Mouse (Mus musculus): ENCODE results near the gene Tmcc1. TPM values are rescaled to one million over a fixed set of nuclear protein-coding genes. Genes with fewer than 3 reads are reported as not detected.

The Tmcc1 gene
- total and polyA plus RNA-seq, 2 experiments, result 17.7 to 34.3 TPM

DNA sequence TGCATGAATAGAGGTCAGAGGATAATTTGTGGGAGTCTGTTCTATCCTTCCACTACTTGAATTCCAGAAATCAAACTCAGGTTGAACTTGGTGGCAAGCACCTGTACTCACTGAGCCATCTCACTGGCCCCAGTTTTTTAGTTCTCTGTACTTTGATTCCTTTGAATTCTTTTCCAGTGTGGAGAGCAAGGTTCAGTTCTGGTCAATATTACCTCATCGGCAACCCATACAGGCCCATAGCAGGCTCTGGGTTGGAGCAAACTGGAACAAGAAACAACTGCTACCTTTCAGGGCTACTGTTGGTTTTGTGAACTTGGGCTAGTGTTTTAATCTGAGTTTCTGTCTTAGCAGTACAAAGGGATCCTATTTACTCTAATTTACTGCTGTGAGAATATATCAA is 107.2 kb downstream of the Tmcc1 start:
- no peaks in the 10 kb centered on the region; the same call in 1 of the 2 replicates for H3K79me2 ChIP-seq (ENCODE audit: control insufficient read depth, insufficient read depth, low read length)
- TF ChIP-seq CTCF (IDR thresholded peaks at IDR 0.05; ENCODE audit: low read depth, low read length) (no peak), POLR2A (IDR thresholded peaks at IDR 0.05; ENCODE audit: extremely low read depth, insufficient read depth, low read length) (no peak)
- 23% methylated on average over 1 of the region's 1 CpGs for WGBS
- no peak overlapping the region for H3K9ac ChIP-seq (ENCODE audit: low read depth, low read length)
- no peak overlapping the region for H3K27ac ChIP-seq (replicated peaks; ENCODE audit: insufficient read depth, low read depth, low read length)
- no peak overlapping the region for H3K4me3 ChIP-seq (ENCODE audit: insufficient read depth, low read depth, low read length)
- DNase-seq (ENCODE audit: extremely low read depth, low read depth, low spot score), result peak; percentile 98
- H3K36me3 ChIP-seq (ENCODE audit: control insufficient read depth, insufficient read depth, low read length), result no peaks in the 10 kb centered on the region
- no peaks in the 10 kb centered on the region for H3K27me3 ChIP-seq (ENCODE audit: control insufficient read depth, insufficient read depth, low read length)
- peaks cover 17% of the 10 kb centered on the region for H3K4me1 ChIP-seq (ENCODE audit: control insufficient read depth, insufficient read depth, low read length)

DNA sequence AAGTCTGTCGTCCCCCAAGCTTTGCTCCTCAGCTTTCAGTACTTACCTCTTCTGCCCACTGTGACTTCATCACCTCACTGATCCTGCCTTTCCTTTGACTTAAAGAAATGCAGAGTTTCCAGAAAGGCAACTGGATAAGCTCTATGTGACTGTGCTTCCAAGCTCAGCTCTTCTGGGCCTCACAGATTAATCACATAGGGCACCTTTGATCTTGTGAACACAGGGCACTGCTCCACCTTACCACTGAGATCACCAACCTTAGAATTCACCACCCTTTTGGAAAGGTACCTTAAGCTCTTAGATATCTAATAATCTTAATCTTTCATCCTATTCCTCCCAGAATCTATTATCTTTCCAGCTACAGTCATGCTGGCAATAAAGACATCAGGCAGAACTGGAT is 111.0 kb downstream of the Tmcc1 start:
- Histone ChIP-seq H3K4me3 (ENCODE audit: insufficient read depth, low read depth, low read length) (no peak overlapping the region), H3K4me1 (ENCODE audit: control insufficient read depth, insufficient read depth, low read length) (peaks cover 26% of the 10 kb centered on the region), H3K9ac (ENCODE audit: low read depth, low read length) (no peak overlapping the region), H3K36me3 (ENCODE audit: control insufficient read depth, insufficient read depth, low read length) (no peaks in the 10 kb centered on the region), H3K79me2 (ENCODE audit: control insufficient read depth, insufficient read depth, low read length) (peaks cover 10% of the 10 kb centered on the region; the same call in 1 of the 2 replicates), H3K27me3 (ENCODE audit: control insufficient read depth, insufficient read depth, low read length) (no peaks in the 10 kb centered on the region), H3K27ac (replicated peaks; ENCODE audit: insufficient read depth, low read depth, low read length) (no peak overlapping the region; the same call in 1 of the 2 replicates)
- no peak for TF ChIP-seq POLR2A (IDR thresholded peaks at IDR 0.05; ENCODE audit: extremely low read depth, insufficient read depth, low read length)
- TF ChIP-seq CTCF (IDR thresholded peaks at IDR 0.05; ENCODE audit: low read depth, low read length), result no peak
- DNase-seq (ENCODE audit: extremely low read depth, low read depth, low spot score), result peak; percentile 53
- 96% methylated on average over 1 of the region's 1 CpGs for WGBS

DNA sequence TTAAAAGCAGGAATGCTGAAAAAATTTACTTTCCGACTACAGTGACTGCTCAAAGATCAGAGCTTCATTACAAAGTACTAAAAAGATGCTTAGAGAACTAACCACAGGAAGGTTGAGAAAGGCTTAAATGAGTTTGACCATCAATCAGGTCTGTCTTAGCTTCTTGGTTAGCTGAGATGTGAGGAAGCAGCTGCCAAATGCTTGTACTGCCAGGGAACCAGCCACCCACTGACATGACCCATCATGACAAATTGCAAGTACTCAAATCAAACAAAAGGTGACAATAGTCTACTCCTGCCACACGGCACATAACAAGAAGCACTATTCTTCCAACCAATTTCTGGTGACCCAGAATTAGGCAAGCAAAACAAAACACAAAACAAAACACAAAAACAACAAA is 111.9 kb downstream of the Tmcc1 start:
- Histone ChIP-seq H3K79me2 (ENCODE audit: control insufficient read depth, insufficient read depth, low read length) (peaks cover 10% of the 10 kb centered on the region; the same call in 1 of the 2 replicates), H3K27me3 (ENCODE audit: control insufficient read depth, insufficient read depth, low read length) (no peaks in the 10 kb centered on the region), H3K4me3 (ENCODE audit: insufficient read depth, low read depth, low read length) (no peak overlapping the region), H3K27ac (replicated peaks; ENCODE audit: insufficient read depth, low read depth, low read length) (0 out of 2 replicates have a peak overlapping the region, but pooled peaks have one; percentile 19), H3K9ac (ENCODE audit: low read depth, low read length) (no peak overlapping the region), H3K4me1 (ENCODE audit: control insufficient read depth, insufficient read depth, low read length) (peaks cover 24% of the 10 kb centered on the region), H3K36me3 (ENCODE audit: control insufficient read depth, insufficient read depth, low read length) (no peaks in the 10 kb centered on the region)
- peak; percentile 68 for DNase-seq (ENCODE audit: extremely low read depth, low read depth, low spot score)
- 50% methylated on average over 2 of the region's 2 CpGs for WGBS
- TF ChIP-seq POLR2A (IDR thresholded peaks at IDR 0.05; ENCODE audit: extremely low read depth, insufficient read depth, low read length) (no peak), CTCF (IDR thresholded peaks at IDR 0.05; ENCODE audit: low read depth, low read length) (no peak)

DNA sequence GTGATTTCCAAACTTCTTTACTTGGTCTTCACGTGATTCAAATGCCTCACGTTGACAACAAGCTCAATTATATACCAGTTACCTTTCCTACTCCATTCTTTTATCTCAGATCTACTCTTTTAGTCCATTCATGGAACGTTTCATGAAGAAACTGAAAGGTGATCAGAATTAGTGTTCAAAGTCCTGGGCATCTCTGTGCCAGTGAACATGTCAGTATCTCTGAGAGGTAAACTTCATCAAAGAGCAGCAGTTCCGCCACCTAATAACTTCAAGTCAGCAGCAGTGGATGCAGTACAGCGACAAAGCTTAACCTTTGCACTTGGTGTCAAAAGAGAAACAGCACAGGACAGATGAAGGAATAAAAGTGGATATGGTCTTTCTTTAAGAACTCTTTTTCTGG is 112.5 kb downstream of the Tmcc1 start:
- Histone ChIP-seq H3K4me3 (ENCODE audit: insufficient read depth, low read depth, low read length) (no peak overlapping the region), H3K79me2 (ENCODE audit: control insufficient read depth, insufficient read depth, low read length) (peaks cover 10% of the 10 kb centered on the region; the same call in 1 of the 2 replicates), H3K27me3 (ENCODE audit: control insufficient read depth, insufficient read depth, low read length) (no peaks in the 10 kb centered on the region), H3K36me3 (ENCODE audit: control insufficient read depth, insufficient read depth, low read length) (no peaks in the 10 kb centered on the region), H3K27ac (replicated peaks; ENCODE audit: insufficient read depth, low read depth, low read length) (peak overlapping the region; percentile 69), H3K9ac (ENCODE audit: low read depth, low read length) (no peak overlapping the region), H3K4me1 (ENCODE audit: control insufficient read depth, insufficient read depth, low read length) (peaks cover 24% of the 10 kb centered on the region)
- DNase-seq (ENCODE audit: extremely low read depth, low read depth, low spot score), result peak; percentile 81
- no peak for TF ChIP-seq POLR2A (IDR thresholded peaks at IDR 0.05; ENCODE audit: extremely low read depth, insufficient read depth, low read length)
- TF ChIP-seq CTCF (IDR thresholded peaks at IDR 0.05; ENCODE audit: low read depth, low read length), result no peak
- 22% methylated on average over 5 of the region's 5 CpGs for WGBS

DNA sequence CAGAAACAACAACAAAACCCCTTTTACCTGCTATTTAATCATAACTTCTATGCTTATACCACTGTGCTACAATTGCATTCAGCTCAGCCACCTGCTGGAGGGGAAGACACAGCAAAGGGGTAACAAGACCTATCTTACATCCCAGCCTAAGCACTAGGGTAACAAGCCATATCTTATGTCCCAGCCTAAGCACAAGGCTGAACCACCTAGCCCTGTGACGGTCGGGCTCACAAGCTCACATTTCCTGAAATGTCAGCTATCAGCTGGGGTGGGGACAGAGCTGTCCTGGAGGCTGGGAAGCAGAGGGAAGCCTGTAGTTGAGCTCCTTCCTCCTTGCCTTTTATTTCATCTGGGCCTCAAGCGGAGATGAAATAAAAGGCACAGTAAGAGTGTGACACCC is 115.7 kb downstream of the Tmcc1 start:
- Histone ChIP-seq H3K4me3 (ENCODE audit: insufficient read depth, low read depth, low read length) (no peak overlapping the region), H3K36me3 (ENCODE audit: control insufficient read depth, insufficient read depth, low read length) (no peaks in the 10 kb centered on the region), H3K27me3 (ENCODE audit: control insufficient read depth, insufficient read depth, low read length) (no peaks in the 10 kb centered on the region), H3K27ac (replicated peaks; ENCODE audit: insufficient read depth, low read depth, low read length) (no peak overlapping the region), H3K79me2 (ENCODE audit: control insufficient read depth, insufficient read depth, low read length) (peaks cover 19% of the 10 kb centered on the region; the same call in 1 of the 2 replicates), H3K9ac (ENCODE audit: low read depth, low read length) (no peak overlapping the region), H3K4me1 (ENCODE audit: control insufficient read depth, insufficient read depth, low read length) (peaks cover 30% of the 10 kb centered on the region)
- DNase-seq (ENCODE audit: extremely low read depth, low read depth, low spot score), result no peak
- no peak for TF ChIP-seq CTCF (IDR thresholded peaks at IDR 0.05; ENCODE audit: low read depth, low read length)
- no peak for TF ChIP-seq POLR2A (IDR thresholded peaks at IDR 0.05; ENCODE audit: extremely low read depth, insufficient read depth, low read length)
- WGBS, result 76% methylated on average over 3 of the region's 3 CpGs

DNA sequence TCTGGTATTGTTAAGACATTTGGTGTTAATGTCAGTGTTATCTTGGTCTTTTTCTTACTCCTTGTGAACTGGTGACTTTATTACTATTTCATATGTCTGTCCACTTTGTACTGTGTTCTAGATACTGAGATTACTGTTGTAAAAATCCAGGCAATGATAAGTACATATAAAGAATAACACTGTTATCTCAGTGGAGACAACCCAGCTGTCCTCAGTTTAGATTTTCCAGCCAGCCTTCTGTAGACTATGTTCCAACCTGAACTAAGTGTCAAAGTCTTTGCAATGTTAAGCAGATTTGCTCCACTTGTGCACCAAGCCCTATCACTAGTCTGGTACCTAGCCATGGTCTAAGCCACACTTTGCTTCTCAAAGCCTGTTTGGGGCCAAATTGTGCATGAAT is 118.4 kb downstream of the Tmcc1 start:
- Histone ChIP-seq H3K4me3 (ENCODE audit: insufficient read depth, low read depth, low read length) (no peak overlapping the region), H3K9ac (ENCODE audit: low read depth, low read length) (no peak overlapping the region), H3K36me3 (ENCODE audit: control insufficient read depth, insufficient read depth, low read length) (no peaks in the 10 kb centered on the region), H3K79me2 (ENCODE audit: control insufficient read depth, insufficient read depth, low read length) (peaks cover 24% of the 10 kb centered on the region), H3K4me1 (ENCODE audit: control insufficient read depth, insufficient read depth, low read length) (peaks cover 28% of the 10 kb centered on the region), H3K27ac (replicated peaks; ENCODE audit: insufficient read depth, low read depth, low read length) (no peak overlapping the region; the same call in 1 of the 2 replicates), H3K27me3 (ENCODE audit: control insufficient read depth, insufficient read depth, low read length) (no peaks in the 10 kb centered on the region)
- peak; percentile 75 for DNase-seq (ENCODE audit: extremely low read depth, low read depth, low spot score)
- TF ChIP-seq CTCF (IDR thresholded peaks at IDR 0.05; ENCODE audit: low read depth, low read length) (no peak), POLR2A (IDR thresholded peaks at IDR 0.05; ENCODE audit: extremely low read depth, insufficient read depth, low read length) (no peak)
